Mouse (Mus musculus) adrenal gland, postnatal 36 days (tissue): ENCODE measurements around the gene Tmem132c. TPM values are rescaled to one million over a fixed set of nuclear protein-coding genes. Genes with fewer than 3 reads are reported as not detected.

Experiments used
- DNase-seq, 2 experiments: peaks; one replicate each; pipeline ENCODE4 v3.0.0; 2021; ENCODE audit warnings: mixed read lengths in 1 of 2
- long read RNA-seq, 2 experiments: library from polyadenylated mRNA; stranded (forward); transcript quantifications; one replicate each; pipeline ENCODE4 v2.0.0; 2021; ENCODE audit warnings: borderline sequencing depth in 2 of 2
- total RNA-seq, 2 experiments: library from RNA; stranded (reverse); gene quantifications; 2 replicates each; pipeline ENCODE4 v1.2.3; 2021

Tmem132c gene
- total RNA-seq: under 1 TPM; 0.72 to 0.73 TPM
- long read RNA-seq, experiment 1: 0 reads
- long read RNA-seq, experiment 2: 0 reads

DNA sequence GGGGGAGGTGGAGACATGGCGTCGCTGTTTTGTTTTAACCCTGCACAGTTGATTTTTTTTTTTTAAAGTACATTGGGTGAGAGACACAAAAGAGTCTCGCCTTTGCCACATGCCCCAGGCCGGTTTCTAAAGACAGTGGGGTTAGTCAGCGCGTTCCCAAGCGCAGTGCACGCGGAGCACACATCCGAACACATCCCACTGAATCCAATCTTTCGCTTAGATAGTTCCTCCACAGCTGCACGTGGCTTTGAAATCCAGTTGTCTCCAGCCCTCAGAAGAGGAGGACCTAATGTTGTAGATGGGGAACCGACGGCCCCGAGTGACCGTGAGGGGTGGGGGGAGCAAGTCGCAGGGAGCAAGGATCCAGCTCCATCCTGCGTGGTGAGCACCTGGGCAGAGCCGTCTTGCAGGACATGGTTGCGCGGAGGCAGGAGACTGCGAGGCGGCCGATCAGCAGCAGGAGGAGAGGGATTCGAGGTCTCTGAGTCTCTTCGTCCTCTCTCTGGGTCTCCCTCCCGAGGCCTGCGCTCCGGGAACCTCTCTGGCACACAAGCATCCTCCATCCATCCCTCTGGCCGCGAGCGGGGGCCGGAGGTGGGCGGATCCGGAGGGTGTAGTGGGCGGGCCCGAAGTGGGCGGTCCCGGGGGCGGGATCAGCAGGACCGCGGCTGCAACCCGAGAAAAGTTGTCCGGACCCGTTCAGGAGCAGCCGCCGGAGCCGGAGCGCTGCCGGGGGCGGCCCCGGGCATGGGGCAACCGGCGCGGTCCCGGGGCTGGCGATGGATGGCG lies at the start of gene Tmem132c:
Gene Tmem132c (plus strand): TSS at position 673 of the 789 bp plus-strand sequence.
- peak; percentile 84 to 90 for DNase-seq

DNA sequence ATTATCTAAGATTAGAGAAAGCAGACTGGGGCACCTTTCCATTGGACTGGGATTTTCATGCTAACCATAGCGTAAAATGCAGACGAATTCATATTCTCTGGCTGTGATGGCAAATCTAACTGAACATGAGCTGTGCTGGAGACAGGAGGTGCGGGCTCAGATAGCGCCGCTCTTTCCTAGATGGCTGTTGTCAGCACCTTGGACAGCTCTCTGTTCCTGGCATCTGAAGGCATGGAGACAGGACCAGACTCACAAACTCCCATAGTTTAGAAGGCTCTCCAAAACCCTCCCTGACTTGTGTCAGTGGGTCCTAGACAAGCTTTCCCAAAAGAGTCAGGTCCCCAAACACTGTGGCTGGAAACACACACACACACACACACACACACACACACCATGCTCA lies 49.7 kb upstream of the Tmem132c start:
- DNase-seq: peak; percentile 45 to 52

DNA sequence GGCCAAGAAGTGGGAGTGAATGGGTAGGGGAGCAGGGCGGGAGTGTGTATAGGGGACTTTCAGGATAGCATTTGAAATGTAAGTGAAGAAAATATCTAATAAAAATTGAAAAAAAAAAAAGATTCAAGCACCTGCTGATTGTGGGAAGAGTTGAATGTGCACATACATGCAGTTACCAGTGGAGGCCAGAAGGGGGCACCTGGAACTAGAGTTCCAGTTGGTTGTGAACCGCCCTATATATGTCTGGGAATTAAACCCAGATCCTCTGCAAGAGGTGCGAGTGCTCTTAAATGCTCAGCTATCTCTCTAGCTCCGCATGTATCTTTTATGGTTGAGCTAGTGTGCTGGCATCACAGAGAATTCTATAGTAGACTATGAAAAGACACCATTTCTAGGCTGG lies 42.8 kb upstream of the Tmem132c start:
- peak in 1 of 2 experiments; percentile 10 for DNase-seq

GRCm38 (mm10) chr5:127204881-127205280 lies 36.7 kb upstream of the Tmem132c start:
- DNase-seq: no peak

GRCm38 (mm10) chr5:127216389-127216788 lies 25.2 kb upstream of the Tmem132c start:
- no peak for DNase-seq

DNA sequence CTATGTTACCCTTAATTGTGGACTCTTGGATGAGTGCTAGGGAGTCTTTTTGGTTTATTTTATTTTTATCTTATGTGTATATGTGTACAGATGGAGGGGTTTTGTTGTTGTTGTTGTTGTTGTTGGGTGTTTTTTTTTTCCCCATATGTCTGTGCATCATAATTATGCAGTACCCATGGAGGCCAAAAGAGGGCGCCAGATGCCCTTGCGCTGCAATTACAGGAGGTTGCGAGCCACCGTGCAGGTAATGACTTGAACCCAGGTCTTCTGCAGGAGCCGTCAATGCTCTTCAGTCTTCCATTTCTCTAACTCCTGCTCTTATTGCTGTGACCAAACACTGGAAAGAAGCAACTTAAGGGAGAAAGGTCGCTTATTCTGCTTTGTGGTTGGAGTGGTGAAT lies 23.9 kb upstream of the Tmem132c start:
- no peak for DNase-seq

GRCm38 (mm10) chr5:127227929-127228595 lies 13.5 kb upstream of the Tmem132c start:
- no peak for DNase-seq

DNA sequence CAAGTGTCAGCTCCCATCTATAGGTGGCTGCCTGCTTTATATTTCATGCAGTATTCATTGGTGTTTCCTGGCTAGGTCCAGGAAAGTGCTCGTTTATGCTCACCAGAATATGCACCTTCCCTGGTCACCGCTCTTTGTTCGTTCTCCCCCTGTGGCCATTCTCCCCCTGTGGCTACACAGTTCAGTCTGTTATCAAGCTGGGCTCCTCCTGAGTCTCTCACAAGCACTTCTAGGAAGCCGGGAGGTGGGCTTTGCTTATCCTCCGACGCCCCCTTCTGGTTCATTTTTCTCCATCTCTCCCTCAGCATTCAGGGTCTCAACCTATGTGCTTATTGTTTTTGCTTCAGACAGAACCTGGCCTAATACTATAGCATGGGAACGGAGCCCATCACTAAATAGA lies 6.9 kb upstream of the Tmem132c start:
- no peak for DNase-seq

- DNase-seq: peak; percentile 86 to 88
These were observed 6.4 kb upstream of the Tmem132c start for GRCm38 (mm10) chr5:127235203-127235602.

- DNase-seq: no peak
These were observed 1.9 kb upstream of the Tmem132c start for GRCm38 (mm10) chr5:127239706-127240105.

DNA sequence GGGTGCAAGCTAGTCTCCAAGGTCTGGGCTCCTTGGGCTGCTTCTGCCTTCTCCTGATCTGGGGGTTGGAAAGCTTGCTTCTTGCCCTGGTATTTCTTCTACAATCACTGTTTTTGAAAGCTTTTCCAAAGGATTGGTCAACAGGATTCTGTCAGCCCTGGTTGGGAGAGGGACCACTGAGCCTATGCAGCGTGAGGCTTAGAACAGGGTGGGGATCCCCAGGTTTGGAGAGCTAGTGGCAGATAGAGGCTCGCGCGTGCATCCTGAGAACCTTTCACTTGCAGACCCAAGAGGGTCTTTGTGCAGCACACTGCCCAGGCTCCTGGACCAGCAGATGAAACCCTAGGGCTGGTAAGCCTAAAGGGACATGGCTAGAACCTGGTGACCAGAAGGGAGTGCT lies 962 bp upstream of the Tmem132c start:
- DNase-seq: no peak

GRCm38 (mm10) chr5:127241925-127242762 lies 536 bp downstream of the Tmem132c start:
- DNase-seq: peak; percentile 25 to 26

DNA sequence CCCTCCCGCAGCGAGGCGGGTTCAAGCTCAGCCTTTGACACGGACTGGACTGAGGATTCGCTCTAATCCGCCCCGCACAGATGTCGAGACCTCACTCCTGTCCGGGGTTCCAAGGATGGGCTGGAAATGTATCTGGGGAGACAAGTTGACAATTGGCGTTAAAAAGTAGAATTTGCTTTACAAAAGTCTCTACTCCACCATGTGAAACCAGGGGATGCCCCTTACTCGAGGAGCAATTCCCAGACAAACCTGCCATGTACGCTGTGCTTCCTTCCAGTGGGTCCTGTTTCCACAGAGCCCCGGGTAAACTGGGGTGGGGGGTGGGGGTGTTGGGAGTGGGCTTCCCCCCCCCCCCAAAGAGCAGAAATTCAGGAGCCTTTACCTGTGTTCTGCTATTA lies 1.2 kb downstream of the Tmem132c start:
- no peak for DNase-seq

GRCm38 (mm10) chr5:127243209-127243608 lies 1.6 kb downstream of the Tmem132c start:
- DNase-seq: no peak

DNA sequence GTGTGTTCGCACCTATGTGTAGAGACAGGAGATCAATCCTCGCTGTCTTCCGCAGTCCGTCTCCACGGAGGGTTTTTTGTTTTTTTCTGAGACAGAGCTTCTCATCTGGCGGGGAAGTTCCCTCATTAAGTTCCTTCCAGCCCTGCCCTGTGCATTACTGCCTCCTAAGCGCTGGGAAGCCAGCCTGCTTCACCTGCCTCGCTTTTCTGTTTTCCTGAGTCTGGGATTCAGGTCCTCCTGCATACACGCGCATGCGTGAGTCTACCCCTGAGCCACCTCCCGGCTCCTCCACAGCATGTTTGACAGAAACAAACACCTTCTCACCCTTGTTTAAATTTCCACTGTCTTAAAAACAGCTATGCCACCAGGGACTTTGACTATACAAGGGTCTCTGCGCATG lies 2.0 kb downstream of the Tmem132c start:
- DNase-seq: no peak

DNA sequence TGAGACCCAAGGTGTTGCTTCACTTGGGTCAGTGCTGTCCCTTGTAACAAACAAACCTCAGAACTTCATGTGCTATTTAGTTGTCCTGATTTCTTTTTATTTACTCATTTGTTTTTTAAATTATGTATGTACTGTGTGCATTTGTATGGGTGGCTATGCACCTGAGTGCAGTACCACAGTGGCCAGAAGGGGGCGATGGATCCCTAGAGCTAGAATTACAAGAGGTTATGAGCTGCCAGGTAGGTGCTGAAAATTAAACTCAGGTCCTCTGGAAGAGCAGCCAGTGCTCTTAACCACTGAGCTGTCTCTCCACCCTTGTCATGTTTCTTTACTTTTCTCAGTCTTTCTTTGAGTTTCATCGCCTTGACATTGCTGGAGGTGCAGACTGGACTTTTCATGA lies 11.7 kb downstream of the Tmem132c start:
- DNase-seq: no peak

GRCm38 (mm10) chr5:127256947-127257610 lies 15.5 kb downstream of the Tmem132c start:
- DNase-seq: no peak

- DNase-seq: no peak
These were observed 20.5 kb downstream of the Tmem132c start for GRCm38 (mm10) chr5:127262136-127262535.

GRCm38 (mm10) chr5:127271145-127271544 lies 29.5 kb downstream of the Tmem132c start:
- no peak for DNase-seq

DNA sequence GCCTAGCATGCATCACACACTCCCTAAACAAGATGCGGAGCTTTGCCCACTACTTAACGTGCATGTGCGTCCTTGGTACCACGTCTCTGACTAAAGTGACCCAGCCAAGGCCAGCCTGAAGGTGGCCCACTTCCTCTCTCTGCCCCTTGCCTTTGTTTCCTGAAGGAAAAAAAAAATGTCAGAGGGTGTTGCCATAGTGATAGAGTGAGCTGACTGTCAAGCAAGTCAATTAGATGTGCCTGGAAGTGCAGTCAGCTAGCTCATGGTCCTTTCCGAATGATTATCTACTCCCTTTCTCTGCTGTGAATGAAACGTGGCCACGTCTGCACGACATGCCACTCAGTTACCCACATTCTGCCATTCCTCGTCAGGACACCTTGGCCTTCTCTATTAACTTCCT lies 37.9 kb downstream of the Tmem132c start:
- no peak for DNase-seq

GRCm38 (mm10) chr5:127281186-127281585 lies 39.6 kb downstream of the Tmem132c start:
- DNase-seq: no peak

DNA sequence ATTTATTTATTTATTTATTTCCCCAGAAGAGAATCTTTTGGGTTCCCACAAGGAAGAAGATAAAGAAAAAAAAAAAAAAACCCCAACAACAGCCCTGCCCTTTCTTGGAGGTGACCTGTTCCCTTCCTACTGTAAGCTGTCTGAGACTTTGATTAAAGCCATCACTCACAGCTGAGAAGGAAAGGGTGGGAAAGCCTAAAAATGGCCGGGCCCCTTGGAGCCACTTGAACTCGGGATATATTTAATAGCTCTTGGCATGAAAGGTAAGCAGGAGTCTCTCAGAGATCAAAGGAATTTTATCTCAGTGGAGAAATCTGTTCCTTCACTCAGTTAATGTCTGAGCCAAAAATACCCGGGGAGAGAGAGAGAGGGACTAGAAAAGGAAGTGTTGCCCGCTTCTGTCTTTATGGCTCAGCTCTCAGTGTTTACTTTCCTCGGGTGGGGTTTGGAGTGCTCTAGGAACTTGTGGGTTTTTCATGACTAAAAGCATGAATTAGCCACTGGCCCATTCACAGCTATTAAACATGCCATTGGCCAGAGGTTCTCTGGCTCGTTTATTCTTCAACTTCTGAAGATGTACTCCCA lies 41.0 kb downstream of the Tmem132c start:
- DNase-seq: no peak
